Mouse (Mus musculus) liver, embryonic 14.5 days (tissue): Measurements from ENCODE around the gene Nrp2.

ENCODE experiments used
- CTCF ChIP-seq: IDR thresholded peaks from 2 replicates; pipeline ENCODE4 v1.5.1; 2016; ENCODE audit warnings: antibody characterized with exemption, low read depth, control low read depth
- EP300 ChIP-seq: IDR thresholded peaks from 2 replicates; pipeline ENCODE4 v1.6.1; 2016; ENCODE audit warnings: antibody characterized with exemption, low read depth

DNA sequence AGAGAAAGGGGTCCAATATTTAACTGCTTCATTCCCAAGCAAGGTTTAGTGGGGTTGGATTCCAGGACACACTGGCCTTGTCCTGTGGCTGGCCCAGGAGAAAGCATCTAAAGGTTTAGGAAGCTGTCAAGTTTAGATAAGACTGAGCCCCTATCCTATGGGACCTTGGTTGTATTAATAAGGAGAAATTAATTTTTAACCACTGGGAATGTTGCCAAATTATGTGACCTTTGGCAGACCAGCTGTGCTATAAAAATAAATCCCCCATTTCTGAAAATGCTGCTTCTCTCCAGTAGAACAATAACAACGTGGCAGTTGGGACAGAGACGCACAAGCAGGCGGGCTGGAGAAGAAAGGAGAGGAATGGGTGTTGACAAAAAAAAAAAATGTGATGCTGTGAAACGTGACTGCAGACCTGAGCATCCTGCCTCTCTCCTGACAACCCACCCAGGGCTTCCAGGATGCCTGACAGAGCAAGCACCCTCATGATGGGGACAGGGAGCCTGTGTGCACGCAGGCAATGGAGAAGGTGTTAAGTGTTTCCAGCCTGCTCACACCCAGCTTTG lies 6.8 kb downstream of the Nrp2 start:
- no peak for TF ChIP-seq EP300
- TF ChIP-seq CTCF, result no peak
